Mouse (Mus musculus) gastrocnemius, postnatal 25 days (tissue): ENCODE results near the gene Obscn. TPM values are rescaled to one million over a fixed set of nuclear protein-coding genes. Genes with fewer than 3 reads are reported as not detected.

ENCODE experiments used
- microRNA-seq, 2 experiments: library from miRNA; unstranded; fragments of <30 nt; microRNA quantifications; one replicate each; pipeline ENCODE4 v1.2.0; 2021; ENCODE audit warnings: borderline replicate concordance in 2 of 2
- total RNA-seq, 2 experiments: library from RNA; stranded (reverse); gene quantifications; 1 replicate in 1 of 2; 2 replicates in 1 of 2; pipeline ENCODE4 v1.2.3; 2021

Gene Obscn
- total RNA-seq, 2 experiments from 2014 or later: 1,440 to 1,520 TPM

Small RNAs within 50 kb of the gene (microRNA-seq; reads per million reads assigned to microRNA genes)
- 0 to 0.26 reads per million in 2 experiments for gene Gm44313

Other genes starting within 250 kb of the Obscn start
- 1 to 10 TPM; 2.7 to 3.0 TPM for gene Zfp39, start 232.2 kb downstream of the Obscn start, total RNA-seq
- gene Btnl10, start 218.5 kb downstream of the Obscn start, total RNA-seq: not detected
- 100 to 1,000 TPM in 1 of 2 experiments, 10 to 100 TPM in 1; 99.3 to 105 TPM for gene Rnf187, start 197.5 kb downstream of the Obscn start, total RNA-seq
- gene Hist3h2ba, start 187.5 kb downstream of the Obscn start, total RNA-seq: 1 to 10 TPM; 1.1 to 1.2 TPM
- 10 to 100 TPM; 10.1 to 11.1 TPM for gene Hist3h2a, start 181.7 kb downstream of the Obscn start, total RNA-seq
- gene Trim17, start 181.7 kb downstream of the Obscn start, total RNA-seq: under 1 TPM; 0.13 to 0.18 TPM
- gene Trim11, start 158.3 kb downstream of the Obscn start, total RNA-seq: 1 to 10 TPM; 6.7 to 8.1 TPM
- gene Iba57, start 27.3 kb upstream of the Obscn start, total RNA-seq: 1 to 10 TPM; 7.3 to 9.3 TPM
- under 1 TPM; 0.33 to 0.48 TPM for gene Gjc2, start 46.8 kb upstream of the Obscn start, total RNA-seq
- gene Guk1, start 55.8 kb upstream of the Obscn start, total RNA-seq: 10 to 100 TPM; 18.7 to 24.5 TPM
- gene Mrpl55, start 66.1 kb upstream of the Obscn start, total RNA-seq: 10 to 100 TPM; 47.8 to 48.4 TPM
- gene 2310033P09Rik, start 71.9 kb upstream of the Obscn start, total RNA-seq: 1 to 10 TPM; 2.8 to 3.3 TPM
- gene Arf1, start 91.9 kb upstream of the Obscn start, total RNA-seq: 100 to 1,000 TPM; 193 to 199 TPM
- not detected for gene Wnt3a, start 154.3 kb upstream of the Obscn start, total RNA-seq
- 1 to 10 TPM; 8.2 to 8.5 TPM for gene Wnt9a, start 170.5 kb upstream of the Obscn start, total RNA-seq
- not detected for gene Prss38, start 239.3 kb upstream of the Obscn start, total RNA-seq